Comparison of ENCODE assay signal across 19 mouse cellular contexts in genomic region chr16:57196590-57196989, GRCm38 (mm10). TPM values are rescaled to one million over a fixed set of nuclear protein-coding genes. Genes with fewer than 3 reads are reported as not detected.
DNase-seq lines count a peak whose midpoint lies in the region; ATAC-seq and TF ChIP-seq lines count a peak whose summit lies in the region.
"Had no signal": no experiment of that assay in that cellular context is flagged by ENCODE, and none has a peak within 500 bp of the region (broad histone marks: within the 10 kb centered on the region; RNA-seq: fewer than 3 reads in every experiment).

No protein-coding gene starts in this region.

- TF ChIP-seq CTCF in heart, adult 2 months (IDR thresholded peaks at IDR 0.05) = no peak
- no peak for TF ChIP-seq CTCF in lung, postnatal 0 days (IDR thresholded peaks at IDR 0.05)
- no peak for TF ChIP-seq CTCF in lung, adult 2 months (IDR thresholded peaks at IDR 0.05; ENCODE audit: insufficient read depth, low read length)
- TF ChIP-seq CTCF in thymus, adult 2 months (IDR thresholded peaks at IDR 0.05; ENCODE audit: borderline replicate concordance, control insufficient read depth, extremely low read depth, insufficient read depth, low read length, poor library complexity) = no peak

- no peak overlapping the region for H3K9ac ChIP-seq in heart, adult 2 months (ENCODE audit: low read depth, low read length)
- H3K9ac ChIP-seq in lung, postnatal 0 days (replicated peaks; ENCODE audit: low read depth) = no peak overlapping the region
- H3K9ac ChIP-seq: embryonic facial prominence, embryonic 12.5 days; forebrain, embryonic 15.5 days; heart, embryonic 12.5 days; hindbrain, embryonic 13.5 days had no signal

- H3K9me3 ChIP-seq in lung, postnatal 0 days (ENCODE audit: low read length) = no peaks in the 10 kb centered on the region
- H3K9me3 ChIP-seq: embryonic facial prominence, embryonic 12.5 days; forebrain, embryonic 15.5 days; heart, embryonic 12.5 days; hindbrain, embryonic 13.5 days had no signal

- intact Hi-C loops in heart, adult 2 months (cut with DNase I) = no loop called here

- H3K4me1 ChIP-seq in heart, adult 2 months (ENCODE audit: control insufficient read depth, insufficient read depth, low read length) = no peaks in the 10 kb centered on the region
- no peaks in the 10 kb centered on the region for H3K4me1 ChIP-seq in lung, postnatal 0 days (ENCODE audit: insufficient read depth, low read depth, low read length)
- no peaks in the 10 kb centered on the region for H3K4me1 ChIP-seq in lung, adult 2 months (ENCODE audit: control insufficient read depth, insufficient read depth, low read length)
- H3K4me1 ChIP-seq in thymus, adult 2 months (replicated peaks; ENCODE audit: control insufficient read depth, insufficient read depth, low read length) = no peaks in the 10 kb centered on the region
- H3K4me1 ChIP-seq: embryonic facial prominence, embryonic 12.5 days; forebrain, embryonic 15.5 days; heart, embryonic 12.5 days; hindbrain, embryonic 13.5 days had no signal

- no peaks in the 10 kb centered on the region for H3K36me3 ChIP-seq in heart, adult 2 months (ENCODE audit: control insufficient read depth, insufficient read depth, low read length)
- H3K36me3 ChIP-seq in lung, postnatal 0 days (ENCODE audit: insufficient read depth, low read length) = peaks cover 13% of the 10 kb centered on the region; the same call in 1 of the 2 replicates
- peaks cover 10% of the 10 kb centered on the region for H3K36me3 ChIP-seq in thymus, adult 2 months (ENCODE audit: control insufficient read depth, insufficient read depth, low read length)

- ATAC-seq in lung, postnatal 0 days = peak; percentile 23; the same call in 1 of the 2 replicates
- ATAC-seq in hematopoietic stem cell, adult 5-6 weeks (replicated peaks in 1 of 2; ENCODE audit: insufficient read depth in 1 of 2, low FRiP score in 2 of 2, low TSS enrichment in 1 of 2, low read depth in 1 of 2, poor library complexity in 2 of 2, severe bottlenecking in 2 of 2) = peak; percentile 27 to 60; a peak in 1 of 4 replicates
- peak; percentile 30 for ATAC-seq in neutrophil, adult 5-6 weeks (ENCODE audit: extremely low read depth, insufficient number of reproducible peaks, low FRiP score, poor library complexity, severe bottlenecking)
- ATAC-seq: forebrain, embryonic 15.5 days; hindbrain, postnatal 0 days had no signal

- DNase-seq in heart, adult 11 months = peak; percentile 65
- DNase-seq in heart, adult 2 months = no peak
- no peak for DNase-seq in lung, postnatal 0 days (ENCODE audit: low spot score)
- DNase-seq in lung, adult 2 months = no peak
- DNase-seq in right cerebral cortex, postnatal 25 days = no peak
- no peak for DNase-seq in thymus, adult 2 months
- DNase-seq: adrenal gland, postnatal 14 days; cerebellum, adult 11 months; cerebellum, adult 8-10 months; cerebellum, postnatal 14 days; gastrocnemius, postnatal 36 days; heart, postnatal 4 days had no signal

- no peaks in the 10 kb centered on the region for H3K79me2 ChIP-seq in heart, adult 2 months (replicated peaks; ENCODE audit: control insufficient read depth, insufficient read depth, low read length)

- WGBS in heart, adult 2 months = 75% methylated on average over 5 of the region's 5 CpGs
- WGBS in lung, postnatal 0 days = 82% methylated on average over 5 of the region's 5 CpGs
- 81% methylated on average over 5 of the region's 5 CpGs for WGBS in lung, adult 2 months
- 86% methylated on average over 5 of the region's 5 CpGs for WGBS in thymus, adult 2 months

- H3K4me3 ChIP-seq in heart, adult 2 months = no peak overlapping the region
- no peak overlapping the region for H3K4me3 ChIP-seq in lung, postnatal 0 days (ENCODE audit: low read depth, low read length)
- H3K4me3 ChIP-seq in lung, adult 2 months (replicated peaks; ENCODE audit: extremely low read depth, low read depth, low read length) = no peak overlapping the region
- H3K4me3 ChIP-seq in thymus, adult 2 months (ENCODE audit: control insufficient read depth, insufficient read depth, low read length) = no peak overlapping the region
- H3K4me3 ChIP-seq: embryonic facial prominence, embryonic 12.5 days; forebrain, embryonic 15.5 days; heart, embryonic 12.5 days; hindbrain, embryonic 13.5 days had no signal

- no peak overlapping the region for H3K4me2 ChIP-seq in lung, postnatal 0 days (replicated peaks; ENCODE audit: low read depth, low read length)
- H3K4me2 ChIP-seq: embryonic facial prominence, embryonic 12.5 days; forebrain, embryonic 15.5 days; heart, embryonic 12.5 days; hindbrain, embryonic 13.5 days had no signal

- no peak for TF ChIP-seq EP300 in heart, adult 2 months (IDR thresholded peaks at IDR 0.05; ENCODE audit: insufficient read depth, low read depth, low read length)
- no peak for TF ChIP-seq EP300 in lung, postnatal 0 days (IDR thresholded peaks at IDR 0.05)

- no peaks in the 10 kb centered on the region for H3K27me3 ChIP-seq in heart, adult 2 months (ENCODE audit: control insufficient read depth, insufficient read depth, low read length)
- no peaks in the 10 kb centered on the region for H3K27me3 ChIP-seq in lung, postnatal 0 days (replicated peaks; ENCODE audit: insufficient read depth, low read length)
- H3K27me3 ChIP-seq in thymus, adult 2 months (ENCODE audit: control insufficient read depth, insufficient read depth, low read length) = no peaks in the 10 kb centered on the region
- H3K27me3 ChIP-seq: embryonic facial prominence, embryonic 12.5 days; forebrain, embryonic 15.5 days; heart, embryonic 12.5 days; hindbrain, embryonic 13.5 days had no signal

- H3K27ac ChIP-seq in heart, adult 2 months = no peak overlapping the region; the same call in 1 of the 2 replicates
- H3K27ac ChIP-seq in lung, postnatal 0 days (ENCODE audit: low read length) = no peak overlapping the region
- H3K27ac ChIP-seq in thymus, adult 2 months (ENCODE audit: control insufficient read depth, insufficient read depth, low read length) = no peak overlapping the region
- H3K27ac ChIP-seq: embryonic facial prominence, embryonic 12.5 days; forebrain, embryonic 15.5 days; hindbrain, embryonic 13.5 days; hindbrain, postnatal 0 days had no signal

- no peak for TF ChIP-seq POLR2A in heart, adult 2 months (IDR thresholded peaks at IDR 0.05; ENCODE audit: insufficient read depth, low read depth, low read length)
- no peak for TF ChIP-seq POLR2A in lung, adult 2 months (IDR thresholded peaks at IDR 0.05; ENCODE audit: borderline replicate concordance, extremely low read depth, low read depth, low read length)
- TF ChIP-seq POLR2A in thymus, adult 2 months (IDR thresholded peaks at IDR 0.05; ENCODE audit: control insufficient read depth, extremely low read depth, insufficient read depth, low read length, poor library complexity) = no peak

RNA-seq across cellular contexts. Expression of gene Nit2, which starts 29.4 kb away (rescaled TPM):
- total RNA-seq in heart, adult 2 months (2021) = 10 to 100 TPM; 27.4 to 35.4 TPM
- 19.3 and 27.5 TPM in 2 replicates for polyA plus RNA-seq in heart, adult 2 months (2012; rRNA removed)
- polyA plus RNA-seq in lung, postnatal 0 days (2015; fragmentation: Nextera tagmentation; extraction: Ambion mirVana) = 35.8 and 40.0 TPM in 2 replicates
- polyA plus RNA-seq in lung, adult 2 months (2012; rRNA removed) = 7.9 and 13.1 TPM in 2 replicates
- 31.5 and 38.8 TPM in 2 replicates for total RNA-seq in hematopoietic stem cell, adult 5-6 weeks (2017)
- total RNA-seq in neutrophil, adult 5-6 weeks (2017) = 11.8 and 17.1 TPM in 2 replicates
- polyA plus RNA-seq in thymus, adult 2 months (2012; rRNA removed) = 14.4 and 18.4 TPM in 2 replicates

RNA-seq across cellular contexts. Expression of gene Tbc1d23, which starts 34.7 kb away (rescaled TPM):
- 10 to 100 TPM; 25.3 to 26.1 TPM for total RNA-seq in heart, adult 2 months (2021)
- polyA plus RNA-seq in heart, adult 2 months (2012; rRNA removed) = 7.7 and 21.2 TPM in 2 replicates
- 22.9 and 23.5 TPM in 2 replicates for polyA plus RNA-seq in lung, postnatal 0 days (2015; fragmentation: Nextera tagmentation; extraction: Ambion mirVana)
- 10.0 and 15.2 TPM in 2 replicates for polyA plus RNA-seq in lung, adult 2 months (2012; rRNA removed)
- total RNA-seq in hematopoietic stem cell, adult 5-6 weeks (2017) = 47.8 and 74.7 TPM in 2 replicates
- total RNA-seq in neutrophil, adult 5-6 weeks (2017) = 153 and 199 TPM in 2 replicates
- polyA plus RNA-seq in thymus, adult 2 months (2012; rRNA removed) = 15.7 and 17.5 TPM in 2 replicates
